Mouse (Mus musculus) thymus, postnatal 10 days (tissue): ENCODE data around the gene Ankrd16.
A peak's percentile ranks its signal among the peaks of the same experiment; 100 is the strongest.

Experiments used
- DNase-seq, 2 experiments: peaks; one replicate each; pipeline ENCODE4 v3.0.0; 2021; ENCODE audit warnings: low spot score in 2 of 2

Gene Ankrd16

DNA sequence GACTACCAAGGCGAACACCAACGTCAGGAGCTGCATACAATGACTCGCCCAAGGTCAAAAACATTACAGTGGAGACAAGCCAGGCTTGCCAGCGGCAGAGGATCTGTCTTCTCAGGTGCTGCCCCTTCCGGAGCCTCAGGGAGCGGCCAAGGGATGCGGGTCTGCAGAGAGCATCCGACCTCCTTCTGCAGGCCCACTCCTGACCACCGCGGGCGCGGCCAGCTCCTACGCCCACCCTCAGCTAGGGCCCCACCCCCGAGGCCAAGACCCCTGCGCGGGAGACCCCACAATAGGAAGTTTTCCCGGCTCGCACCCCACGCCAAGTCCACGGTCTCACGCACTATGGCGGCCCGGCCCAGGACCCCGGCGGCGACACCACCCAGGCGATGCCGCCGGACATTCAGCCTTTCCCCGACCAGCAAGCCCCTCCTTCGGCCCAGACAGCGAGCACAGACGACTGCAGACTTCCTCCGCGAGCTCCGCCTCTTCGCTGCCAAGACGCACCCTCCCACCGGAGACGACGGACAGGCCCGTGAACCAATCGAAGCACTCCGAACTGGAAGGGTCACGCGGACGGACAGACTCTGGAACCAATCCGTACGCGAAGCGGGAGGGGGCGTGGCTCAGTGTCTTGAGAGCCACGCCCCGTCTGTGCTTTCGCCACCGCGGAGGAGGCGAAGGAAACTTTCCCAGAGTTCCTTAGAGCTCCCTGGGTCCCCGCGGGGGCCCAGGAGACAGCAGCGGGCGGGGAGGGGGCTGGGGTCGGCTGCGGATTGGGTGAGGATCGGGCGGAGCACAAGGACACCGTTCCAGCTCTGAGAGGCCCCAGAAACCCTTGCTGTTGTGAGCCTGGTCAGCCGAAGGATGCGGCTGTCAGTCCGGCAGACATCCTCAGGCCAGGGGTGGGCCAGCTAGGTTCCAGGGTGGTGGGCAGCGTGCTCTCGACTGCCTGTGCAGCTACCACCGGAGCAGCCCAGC is at the start of gene Ankrd16, which contains the start of gene Fbh1:
Ankrd16 (plus strand) TSS at position 786 of the 978 bp plus-strand sequence.
Fbh1 (minus strand) TSS at position 492 of the 978 bp plus-strand sequence.
- peak; percentile 100 for DNase-seq

DNA sequence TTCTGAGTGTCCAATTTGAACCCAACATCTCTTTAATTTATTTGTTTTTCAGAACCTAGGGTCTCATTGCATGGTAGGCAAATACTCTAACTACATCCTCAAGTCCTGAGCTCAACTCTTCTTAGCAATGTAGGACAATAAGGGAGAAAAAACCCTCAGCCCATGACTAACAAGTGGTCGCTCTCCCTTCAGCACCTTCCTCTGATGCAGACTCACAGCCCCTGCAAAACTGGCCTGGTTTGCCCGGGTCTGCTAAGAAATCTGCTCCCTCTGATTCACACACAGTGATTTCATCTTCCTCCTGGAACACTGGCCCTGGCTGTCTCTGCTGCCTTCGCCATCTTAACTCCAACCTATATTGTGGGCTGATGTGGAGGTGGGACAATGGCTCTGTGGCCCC is 48.6 kb upstream of the Ankrd16 start:
- DNase-seq: no peak

DNA sequence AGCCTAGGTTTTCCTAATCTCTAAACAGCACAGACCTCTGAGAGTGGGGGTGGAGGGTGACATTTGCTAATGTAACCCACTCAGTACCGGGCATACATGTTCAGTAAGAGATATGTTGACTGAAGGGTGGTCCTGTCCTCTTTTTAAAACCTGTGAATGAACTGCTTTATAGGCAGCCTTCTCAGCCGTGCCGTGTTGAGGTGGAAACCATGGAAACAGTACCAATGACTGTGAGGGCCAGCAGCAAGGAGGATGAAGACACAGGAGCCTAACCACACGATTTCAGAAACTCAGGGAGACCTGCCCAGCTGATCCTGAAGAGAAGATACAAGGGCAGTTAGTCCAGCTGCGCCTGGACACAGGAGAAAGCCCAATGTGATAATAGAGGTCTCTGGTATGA is 44.7 kb upstream of the Ankrd16 start:
- DNase-seq: no peak

DNA sequence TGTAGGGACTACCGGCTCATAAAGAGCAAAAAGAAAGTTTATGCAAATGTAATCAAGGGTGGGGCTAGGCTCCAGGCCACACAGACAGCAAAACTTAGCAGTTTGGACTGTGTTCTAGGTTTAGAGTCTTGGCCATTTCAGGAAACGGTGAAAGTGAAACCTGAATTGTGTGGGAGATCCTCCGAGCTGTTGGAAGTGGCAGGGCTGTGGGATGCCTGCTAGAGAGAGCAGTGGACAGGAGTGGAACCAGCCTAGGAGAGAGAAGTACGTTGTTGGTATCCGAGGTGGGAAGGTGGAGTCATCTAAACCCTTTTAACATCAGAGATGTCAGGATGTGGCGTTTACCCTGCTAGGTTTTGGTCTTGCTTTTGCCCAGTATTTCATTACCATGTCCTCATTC is 41.8 kb upstream of the Ankrd16 start:
- DNase-seq: no peak

DNA sequence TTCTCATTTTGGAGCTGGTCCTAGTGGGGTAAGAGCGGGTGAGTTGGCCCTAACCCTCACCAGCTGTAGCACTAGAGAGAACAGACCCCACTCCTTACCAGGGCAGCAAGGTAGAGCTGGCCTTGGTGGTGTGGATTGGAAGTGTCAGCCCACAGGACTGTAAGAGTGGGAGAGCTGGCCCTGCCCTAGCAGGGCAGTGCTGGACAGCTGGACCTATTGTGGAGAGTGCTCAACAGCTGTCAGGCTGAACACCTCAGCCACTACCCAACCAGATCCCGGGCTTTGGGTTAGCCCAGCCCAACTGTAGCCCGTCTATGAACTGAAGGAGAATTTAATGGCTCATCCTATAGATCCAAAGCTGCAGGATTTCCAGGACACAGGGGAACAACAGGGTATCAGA is 38.9 kb upstream of the Ankrd16 start:
- DNase-seq: no peak

DNA sequence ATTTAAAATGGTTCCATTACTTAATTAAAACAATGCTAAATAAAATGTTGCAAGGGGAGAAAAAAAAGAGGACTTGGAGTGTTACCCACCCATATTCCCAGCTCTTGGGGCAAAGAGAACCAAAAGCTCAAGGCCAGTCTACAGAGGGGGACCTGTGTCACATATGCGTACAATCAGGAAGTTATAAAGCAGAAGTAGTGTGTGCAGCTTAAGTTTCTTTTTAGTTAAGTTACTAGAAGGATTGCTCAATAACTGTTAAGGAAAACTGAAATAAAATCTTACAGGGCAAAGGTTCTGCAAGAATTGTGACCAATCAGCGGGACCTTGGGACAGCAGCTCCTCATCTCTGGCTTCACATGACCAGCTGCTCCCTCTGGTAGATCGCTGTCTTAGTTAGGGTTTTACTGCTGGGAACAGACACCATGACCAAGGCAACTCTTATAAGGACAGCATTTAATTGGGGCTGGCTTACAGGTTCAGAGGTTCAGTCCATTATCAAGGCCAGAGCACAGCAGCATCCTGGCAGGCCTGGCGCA is 38.1 kb upstream of the Ankrd16 start:
- no peak for DNase-seq

DNA sequence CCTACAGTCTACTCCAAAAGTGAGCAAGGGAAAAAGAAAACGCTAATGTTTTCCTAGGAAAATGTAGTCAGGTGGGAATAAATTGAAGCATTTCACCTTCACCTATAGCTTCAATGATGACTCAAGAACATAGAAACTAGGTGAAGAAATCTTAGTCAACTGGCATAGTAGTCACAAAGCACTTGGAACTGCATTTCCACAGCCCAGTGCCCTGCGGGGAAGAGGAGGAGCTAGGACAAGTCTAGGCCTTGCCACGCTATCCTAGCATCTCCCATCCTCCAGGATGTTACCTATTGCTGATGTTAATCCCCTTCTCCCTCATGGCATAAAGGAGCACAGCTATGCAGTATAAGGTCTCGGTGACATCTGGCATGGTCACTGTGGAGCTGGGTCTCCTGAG is 15.1 kb upstream of the Ankrd16 start:
- no peak for DNase-seq

DNA sequence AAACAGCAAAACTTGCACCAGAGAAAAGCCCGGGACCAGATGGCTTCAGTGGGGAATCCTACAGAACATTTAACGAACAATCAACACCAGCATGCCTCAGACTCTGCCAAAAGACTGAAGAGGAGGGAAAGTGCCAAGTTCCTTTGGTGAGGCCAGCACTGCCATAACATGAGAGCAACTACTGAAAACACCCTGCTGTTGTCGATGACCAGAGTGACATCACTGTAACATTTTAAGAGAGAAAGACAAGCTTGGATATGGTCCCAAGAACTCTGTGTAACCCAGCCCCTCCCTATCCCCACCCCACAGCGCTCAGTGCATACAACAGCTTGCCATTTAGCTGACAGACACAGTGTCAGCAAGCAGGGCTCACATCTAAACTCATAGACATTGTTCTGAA is 12.0 kb upstream of the Ankrd16 start:
- DNase-seq: no peak

DNA sequence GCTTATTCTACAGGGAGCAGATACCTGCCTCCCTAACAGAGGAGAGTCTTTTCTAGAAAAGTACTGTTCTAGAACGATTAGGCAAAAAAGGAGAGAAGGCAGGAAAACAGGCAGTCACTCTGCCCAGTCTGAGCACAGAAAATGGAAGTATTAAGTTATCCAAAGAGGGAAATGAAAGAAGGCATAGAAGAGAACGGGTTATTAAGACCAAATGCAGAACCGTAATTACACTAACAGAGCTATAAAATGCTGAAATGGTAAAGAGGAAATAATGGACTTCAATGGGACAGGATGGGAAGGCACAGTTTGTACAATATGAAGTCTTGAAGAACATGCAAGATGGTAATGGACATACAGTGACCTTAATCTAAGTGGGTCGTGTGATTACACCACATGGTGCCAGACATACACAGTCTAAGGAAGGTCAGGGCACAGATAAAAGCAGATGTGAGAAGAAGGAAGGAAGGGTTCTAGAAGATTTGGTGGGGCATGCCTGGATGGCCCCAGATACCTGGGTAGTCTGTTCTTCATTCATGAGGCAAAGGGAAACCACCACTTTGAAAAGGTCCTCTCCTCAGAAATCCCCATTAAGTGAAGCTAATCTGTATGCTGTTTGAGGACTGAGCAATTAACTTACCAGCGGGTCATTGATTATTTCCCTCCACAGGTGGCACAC is 11.1 kb upstream of the Ankrd16 start:
- no peak for DNase-seq

DNA sequence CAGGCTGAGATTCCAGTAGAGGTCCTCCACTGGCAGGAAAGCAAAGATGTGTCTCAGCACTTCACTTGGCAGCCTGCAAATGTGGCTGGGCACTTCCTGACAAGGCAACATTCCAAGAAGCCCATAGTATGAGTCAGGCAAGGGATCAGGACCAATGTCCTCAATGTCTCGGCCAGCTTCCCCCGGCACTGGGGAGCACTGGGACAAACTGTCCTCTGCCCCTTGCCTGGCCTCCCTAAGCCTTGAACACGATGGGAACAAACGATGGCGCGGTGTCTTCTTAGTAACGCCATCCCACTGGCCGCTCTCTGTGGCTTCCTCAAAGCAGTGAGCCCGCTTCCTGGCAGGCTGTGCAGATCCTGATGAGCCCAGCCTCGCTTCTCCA is 10.5 kb upstream of the Ankrd16 start:
- DNase-seq: no peak

DNA sequence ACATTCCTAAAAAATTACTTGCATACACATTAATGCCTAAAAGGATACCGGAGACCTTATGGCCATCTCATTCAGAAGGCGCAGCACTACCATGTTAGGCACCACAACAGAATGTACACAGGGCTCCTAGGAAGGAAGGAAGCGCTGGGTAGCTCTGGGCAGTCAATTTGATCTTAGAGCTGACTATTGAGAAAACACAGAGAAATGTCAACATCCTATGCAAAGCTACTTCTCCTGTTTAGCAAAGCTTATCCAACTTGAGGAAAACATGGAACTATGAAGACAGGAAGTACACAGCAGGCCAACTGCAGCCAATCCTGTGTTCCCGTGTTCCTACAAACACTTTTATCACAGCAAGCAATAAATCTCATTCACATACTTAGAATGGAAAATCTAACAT is 6.0 kb upstream of the Ankrd16 start:
- DNase-seq: no peak

DNA sequence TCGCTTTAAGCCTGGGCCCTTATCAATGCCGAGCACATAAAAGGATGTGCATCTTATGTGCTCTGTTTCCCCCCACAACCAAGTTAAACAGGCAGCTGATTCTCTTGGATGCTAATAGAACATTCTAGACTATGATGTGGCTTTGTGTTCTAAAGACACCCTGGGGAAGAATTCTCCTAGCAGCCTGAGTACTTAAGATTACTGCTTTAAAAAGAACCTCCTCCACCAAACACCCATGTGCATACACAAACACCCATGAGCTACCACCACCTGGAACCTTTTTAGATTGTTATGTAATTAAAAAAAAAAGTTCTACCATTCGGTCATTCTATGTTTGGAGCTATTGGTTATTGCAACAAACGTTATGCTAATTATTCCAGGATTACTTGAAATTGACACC is 5.3 kb upstream of the Ankrd16 start:
- no peak for DNase-seq

DNA sequence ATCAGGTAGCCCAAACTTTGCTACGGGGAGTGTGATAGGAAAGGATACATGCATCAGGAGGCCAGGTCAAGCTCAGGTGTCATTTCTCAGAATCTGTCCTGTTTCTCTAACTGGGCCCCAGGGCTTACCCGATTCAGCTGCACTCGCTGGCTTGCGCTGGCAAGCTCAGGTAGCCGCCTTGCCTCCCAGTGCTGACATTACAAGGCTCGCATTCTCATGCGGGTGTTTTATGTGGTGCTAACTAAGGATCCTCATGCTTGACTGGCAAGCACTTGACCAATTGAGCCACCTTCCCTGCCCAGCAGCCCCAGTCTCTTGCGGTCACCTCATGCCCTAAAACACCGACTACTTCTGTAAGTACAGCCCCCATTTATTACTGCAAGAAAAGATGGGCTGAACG is 3.2 kb upstream of the Ankrd16 start:
- no peak for DNase-seq

DNA sequence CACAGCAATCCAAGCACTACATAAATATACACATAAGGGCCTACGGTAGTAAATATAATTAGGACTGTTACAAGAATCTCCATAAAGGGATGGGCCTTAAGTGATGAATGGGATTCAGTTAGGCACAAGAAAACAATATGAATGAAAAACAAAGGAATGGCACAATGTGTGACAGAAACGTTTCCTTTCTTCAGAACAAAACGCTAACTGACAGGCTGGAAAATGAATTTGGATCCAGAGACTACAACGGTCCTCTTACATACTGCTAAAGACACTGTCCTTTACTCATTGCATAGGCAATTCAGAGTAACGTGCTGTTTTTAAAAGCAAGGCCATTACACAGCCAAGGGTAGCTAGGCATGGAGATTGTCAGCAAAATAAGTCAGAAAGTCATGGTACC is 2.6 kb upstream of the Ankrd16 start:
- DNase-seq: no peak

DNA sequence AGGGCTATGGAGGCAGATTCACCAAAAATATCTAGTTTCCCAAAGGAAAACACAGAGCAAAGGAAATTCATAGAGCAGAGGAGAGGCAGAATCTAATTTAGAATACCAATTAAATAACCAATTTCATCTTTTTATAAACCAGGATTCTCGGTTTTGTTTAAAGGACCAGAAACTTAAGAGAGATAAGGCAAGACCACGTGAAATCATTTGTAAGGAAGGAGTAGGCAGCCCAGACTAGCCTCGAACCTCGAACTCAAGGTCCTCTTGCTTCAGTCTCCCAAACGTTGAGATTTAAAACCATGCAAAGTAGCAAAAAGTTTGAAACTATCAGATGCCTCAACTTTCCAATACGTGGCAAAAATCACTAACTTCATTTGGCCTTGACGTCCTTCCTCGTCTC is 1.3 kb upstream of the Ankrd16 start:
- no peak for DNase-seq

DNA sequence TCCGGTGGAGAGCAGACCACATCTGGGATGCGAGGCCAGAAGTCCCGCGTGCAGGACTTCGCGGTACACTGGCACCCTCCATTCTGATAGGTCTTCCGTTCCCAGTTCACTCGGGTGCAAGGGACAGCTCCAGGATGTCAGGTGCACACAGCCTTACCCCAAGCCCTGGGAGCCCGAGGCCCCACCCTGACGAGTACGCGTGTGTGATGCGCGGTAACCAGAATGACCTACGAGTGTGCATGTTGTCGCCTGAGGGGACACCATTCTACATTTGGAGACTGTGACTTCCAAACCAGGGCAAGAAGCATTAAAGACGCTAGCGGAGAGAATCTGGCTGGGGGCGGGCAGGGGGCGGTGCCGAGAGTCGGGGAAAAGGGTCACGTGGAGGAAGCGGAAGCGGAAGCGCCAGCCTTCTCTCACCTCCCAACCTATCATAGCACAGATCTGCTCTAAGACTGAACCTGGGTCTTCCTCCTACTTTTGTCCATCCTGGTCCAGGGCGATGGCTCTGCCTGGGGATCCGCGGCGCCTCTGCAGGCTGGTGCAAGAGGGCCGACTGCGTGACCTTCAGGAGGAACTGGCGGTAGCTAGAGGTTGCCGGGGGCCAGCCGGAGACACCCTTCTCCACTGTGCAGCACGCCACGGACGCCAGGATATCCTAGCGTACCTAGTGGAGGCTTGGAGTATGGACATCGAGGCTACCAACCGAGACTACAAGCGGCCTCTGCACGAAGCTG is 579 bp downstream of the Ankrd16 start:
- DNase-seq: peak; percentile 79 to 84

DNA sequence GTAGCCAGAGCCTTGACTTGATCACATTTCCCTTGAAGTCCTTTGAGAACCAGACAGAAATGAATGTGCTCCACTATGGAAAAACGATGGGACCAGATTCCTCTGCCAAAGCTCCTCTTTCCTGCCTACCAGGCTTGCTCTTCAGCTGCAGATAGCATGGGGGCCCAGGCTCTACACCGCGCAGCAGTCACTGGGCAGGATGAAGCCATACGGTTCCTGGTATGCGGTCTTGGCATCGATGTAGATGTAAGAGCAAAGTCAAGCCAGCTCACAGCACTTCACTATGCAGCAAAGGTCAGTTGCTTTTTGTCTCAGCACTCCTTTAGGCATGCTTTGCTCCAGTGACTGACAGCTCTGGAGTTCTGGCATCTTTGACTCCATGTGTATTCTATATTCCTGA is 6.5 kb downstream of the Ankrd16 start:
- DNase-seq: no peak

DNA sequence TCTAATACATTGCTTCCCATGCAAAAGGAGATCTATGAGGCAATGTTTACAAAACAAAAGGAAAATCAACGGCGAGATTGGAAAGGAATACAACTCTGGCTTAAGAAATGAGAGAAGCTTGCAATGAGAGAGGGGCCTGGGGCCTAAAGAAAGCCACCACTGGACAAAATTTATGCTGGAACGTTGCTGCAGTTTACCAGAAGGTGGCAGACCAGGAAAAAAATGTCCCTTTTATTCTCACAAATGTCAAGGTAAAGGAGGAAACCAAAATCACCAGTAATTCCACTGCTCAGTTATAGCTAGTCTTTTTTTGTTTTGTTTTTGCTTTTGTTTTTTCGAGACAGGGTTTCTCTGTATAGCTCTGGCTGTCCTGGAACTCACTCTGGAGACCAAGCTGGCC is 17.0 kb downstream of the Ankrd16 start:
- DNase-seq: no peak

DNA sequence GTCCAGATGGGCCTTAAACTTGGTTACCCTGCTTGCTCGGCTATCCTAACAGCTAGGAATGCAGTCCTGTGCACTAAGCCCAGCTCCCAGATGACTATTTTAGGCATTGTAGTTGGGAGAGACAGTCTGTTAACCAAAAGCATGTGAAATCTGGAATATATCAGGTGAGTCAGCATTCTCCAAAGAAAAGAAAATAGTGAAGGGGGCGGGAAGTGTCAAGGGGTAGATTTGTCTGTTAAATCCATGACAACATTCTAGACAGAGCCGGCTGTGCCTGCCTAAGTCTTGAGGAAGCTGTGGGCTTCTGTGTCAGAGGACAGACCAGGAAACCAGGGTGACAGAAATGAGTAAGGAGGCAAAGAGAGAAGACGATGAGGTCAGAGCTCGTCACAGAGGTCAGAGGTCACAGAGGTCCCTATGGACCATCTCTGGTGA is 20.3 kb downstream of the Ankrd16 start:
- no peak for DNase-seq

DNA sequence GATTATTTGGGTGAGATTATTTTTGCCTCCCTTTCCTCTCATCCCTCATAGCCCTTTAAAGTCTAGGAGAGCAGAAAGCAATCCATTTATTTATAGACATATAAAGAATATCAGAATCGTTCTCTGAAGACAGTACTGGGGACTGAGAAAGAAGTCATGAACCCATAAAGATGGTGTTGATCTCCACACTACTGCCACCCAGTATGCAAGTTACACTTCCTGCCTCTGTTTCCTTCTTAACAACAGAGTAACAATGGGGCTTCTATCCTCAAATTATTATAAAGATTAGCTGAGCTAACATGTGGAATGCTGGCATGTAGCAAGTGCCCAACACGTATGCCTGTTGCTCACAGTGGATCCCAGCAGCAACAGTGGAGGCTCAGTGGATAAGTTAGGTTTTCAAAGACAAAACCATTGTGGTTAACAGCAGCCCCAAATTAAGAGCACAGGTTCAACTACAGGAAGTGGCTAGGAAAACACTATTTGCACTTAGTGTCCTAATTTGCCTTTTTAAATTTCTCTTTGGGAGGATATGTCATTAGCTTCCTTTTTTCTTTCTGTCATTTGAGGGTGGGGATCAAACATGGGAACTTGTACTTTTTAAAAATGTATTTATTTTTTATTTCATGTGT is 23.7 kb downstream of the Ankrd16 start:
- DNase-seq: no peak
